Mouse (Mus musculus): ENCODE results near the gene Gsk3a.

Gsk3a gene

GRCm38 (mm10) chr7:25249314-25250140 is 11.9 kb upstream of the Gsk3a start:
- no peak for DNase-seq (ENCODE audit: low read depth)

- DNase-seq (ENCODE audit: low read depth), result no peak
Observed at GRCm38 (mm10) chr7:25248846-25249313, 11.2 kb upstream of the Gsk3a start.

- DNase-seq (ENCODE audit: low read depth), result no peak
Observed at GRCm38 (mm10) chr7:25248018-25248647, 10.5 kb upstream of the Gsk3a start.

- DNase-seq (ENCODE audit: low read depth), result no peak
Observed at GRCm38 (mm10) chr7:25247498-25247897, 9.8 kb upstream of the Gsk3a start.

- DNase-seq (ENCODE audit: low read depth), result no peak
Observed at GRCm38 (mm10) chr7:25246759-25247137, 9.1 kb upstream of the Gsk3a start.

- no peak for DNase-seq (ENCODE audit: low read depth)
Observed at GRCm38 (mm10) chr7:25246079-25246758, 8.6 kb upstream of the Gsk3a start.

GRCm38 (mm10) chr7:25244562-25245369 is 7.1 kb upstream of the Gsk3a start:
- DNase-seq (ENCODE audit: low read depth), result no peak

- DNase-seq (ENCODE audit: low read depth), result no peak
Observed at GRCm38 (mm10) chr7:25243361-25243760, 5.7 kb upstream of the Gsk3a start.

- DNase-seq (ENCODE audit: low read depth), result no peak
Observed at GRCm38 (mm10) chr7:25241062-25241461, 3.4 kb upstream of the Gsk3a start.

- no peak for DNase-seq (ENCODE audit: low read depth)
Observed at GRCm38 (mm10) chr7:25240631-25241030, 3.0 kb upstream of the Gsk3a start.

GRCm38 (mm10) chr7:25238829-25239623 is 1.4 kb upstream of the Gsk3a start:
- DNase-seq (ENCODE audit: low read depth), result peak; percentile 85

- DNase-seq (ENCODE audit: low read depth), result peak; percentile 88
Observed at GRCm38 (mm10) chr7:25238015-25238706, 510 bp upstream of the Gsk3a start.

- DNase-seq (ENCODE audit: low read depth), result no peak
Observed at GRCm38 (mm10) chr7:25235526-25235925, 2.1 kb downstream of the Gsk3a start.

GRCm38 (mm10) chr7:25233061-25233460 is 4.6 kb downstream of the Gsk3a start:
- no peak for DNase-seq (ENCODE audit: low read depth)

GRCm38 (mm10) chr7:25232101-25232648 is 5.5 kb downstream of the Gsk3a start:
- no peak for DNase-seq (ENCODE audit: low read depth)

- no peak for DNase-seq (ENCODE audit: low read depth)
Observed at GRCm38 (mm10) chr7:25230690-25231285, 6.9 kb downstream of the Gsk3a start.

GRCm38 (mm10) chr7:25227523-25228300 is 9.9 kb downstream of the Gsk3a start:
- no peak for DNase-seq (ENCODE audit: low read depth)

GRCm38 (mm10) chr7:25222275-25222967 is 15.2 kb downstream of the Gsk3a start:
- DNase-seq (ENCODE audit: low read depth), result no peak

All from c-Kit-positive CD71-negative TER-119-negative erythroid progenitor cells, embryonic 14.5 days (primary cell).